Mouse (Mus musculus) embryonic facial prominence, embryonic 12.5 days (tissue): Measurements from ENCODE around the gene Vmn1r196. TPM values are rescaled to one million over a fixed set of nuclear protein-coding genes. Genes with fewer than 3 reads are reported as not detected.
"Not testable (repeated sequence)": the region's sequence is repeated elsewhere in the genome, so short reads cannot be mapped to it uniquely, and the experiment has no call there.

Experiments
- ATAC-seq: fragments of 200-750 bp; cut with Nextera tagmentation; 2 replicates; pipeline ENCODE4 v1.8.0; 2017; ENCODE audit not compliant: insufficient number of reproducible peaks, insufficient read depth, low FRiP score, low TSS enrichment
- H3K27ac ChIP-seq: fragments of 300-500 bp; sonication (generic); 2 replicates; pipeline ENCODE4 v1.5.1; 2016; ENCODE audit warnings: mild to moderate bottlenecking
- H3K27me3 ChIP-seq: fragments of 300-500 bp; sonication (generic); 2 replicates; pipeline ENCODE4 v1.6.1; 2016; ENCODE audit warnings: mild to moderate bottlenecking, moderate library complexity
- H3K36me3 ChIP-seq: fragments of 300-500 bp; sonication (generic); 2 replicates; pipeline ENCODE4 v1.6.1; 2016; ENCODE audit warnings: mild to moderate bottlenecking
- H3K4me1 ChIP-seq: fragments of 300-500 bp; sonication (generic); 2 replicates; pipeline ENCODE4 v1.6.1; 2016
- H3K4me2 ChIP-seq: fragments of 300-500 bp; sonication (generic); replicated peaks from 2 replicates; pipeline ENCODE4 v1.6.1; 2016; ENCODE audit warnings: mild to moderate bottlenecking, moderate library complexity
- H3K4me3 ChIP-seq: fragments of 300-500 bp; sonication (generic); 2 replicates; pipeline ENCODE4 v1.5.1; 2016; ENCODE audit warnings: mild to moderate bottlenecking
- H3K9ac ChIP-seq: fragments of 300-500 bp; sonication (generic); 2 replicates; pipeline ENCODE4 v1.6.1; 2016; ENCODE audit warnings: mild to moderate bottlenecking, moderate library complexity
- H3K9me3 ChIP-seq: fragments of 300-500 bp; sonication (generic); 2 replicates; pipeline ENCODE4 v1.6.1; 2016; ENCODE audit warnings: mild to moderate bottlenecking, moderate library complexity
- WGBS: fragments of 180-500 bp; shearing (Covaris S2); methylation state at CpG from one replicate; pipeline ENCODE4 v1.1.7; 2016; 5-methylcytosine and 5-hydroxymethylcytosine counted together
- polyA plus RNA-seq: library from polyadenylated mRNA; unstranded; fragments of >200 nt; fragmentation: Nextera tagmentation; extraction: Ambion mirVana; gene quantifications from 2 replicates; pipeline ENCODE4 v1.2.1, GENCODE M21; 2016

Vmn1r196 gene
- polyA plus RNA-seq = not detected in 2 replicates

- H3K4me2 ChIP-seq = no peak within 1 kb of the TSS
- H3K27me3 ChIP-seq = no peaks in the 10 kb centered on the region
- H3K36me3 ChIP-seq = no peaks in the 10 kb centered on the region
- no peaks in the 10 kb centered on the region for H3K9me3 ChIP-seq
- ATAC-seq = no peak
- no peak within 1 kb of the TSS for H3K9ac ChIP-seq
- no peaks in the 10 kb centered on the region for H3K4me1 ChIP-seq
- WGBS = 65% methylated on average over 2 of the region's 2 CpGs
- H3K27ac ChIP-seq = no peak within 1 kb of the TSS
- no peak within 1 kb of the TSS for H3K4me3 ChIP-seq
These were observed at the start of gene Vmn1r196 for GRCm38 (mm10) chr13:22289620-22290019. Vmn1r196 (plus strand) TSS chr13:22289920.

- Histone ChIP-seq H3K4me1 (no peaks in the 10 kb centered on the region), H3K9me3 (no peaks in the 10 kb centered on the region), H3K27me3 (no peaks in the 10 kb centered on the region), H3K4me3 (no peak within 1 kb of the TSS), H3K4me2 (no peak within 1 kb of the TSS), H3K9ac (no peak within 1 kb of the TSS), H3K27ac (no peak within 1 kb of the TSS), H3K36me3 (no peaks in the 10 kb centered on the region)
- ATAC-seq = no peak
- WGBS = 48% methylated on average over 1 of the region's 1 CpGs
These were observed 45.8 kb upstream of the Vmn1r196 start, which contains the start of gene Vmn1r194 for GRCm38 (mm10) chr13:22243915-22244314. Vmn1r194 (plus strand) TSS chr13:22244215.

GRCm38 (mm10) chr13:22270222-22270621 lies 19.5 kb upstream of the Vmn1r196 start, which contains the start of gene Vmn1r195:
Vmn1r195 (plus strand) TSS chr13:22270522.
- H3K27ac ChIP-seq, ATAC-seq, H3K9me3 ChIP-seq, H3K27me3 ChIP-seq, H3K4me1 ChIP-seq, H3K9ac ChIP-seq, H3K4me3 ChIP-seq, H3K4me2 ChIP-seq, H3K36me3 ChIP-seq: not testable (repeated sequence)
- WGBS = 85% methylated on average over 1 of the region's 1 CpGs

- no peak overlapping the region for H3K27ac ChIP-seq
- H3K27me3 ChIP-seq = no peaks in the 10 kb centered on the region
- H3K9me3 ChIP-seq = no peaks in the 10 kb centered on the region
- H3K36me3 ChIP-seq = no peaks in the 10 kb centered on the region
- H3K9ac ChIP-seq = no peak overlapping the region
- H3K4me3 ChIP-seq = no peak overlapping the region
- H3K4me1 ChIP-seq = no peaks in the 10 kb centered on the region
- WGBS = 39% methylated on average over 2 of the region's 2 CpGs
- no peak overlapping the region for H3K4me2 ChIP-seq
- ATAC-seq = no peak
These were observed 18.0 kb upstream of the Vmn1r196 start for GRCm38 (mm10) chr13:22271721-22272120.

- no peak for ATAC-seq
- no peaks in the 10 kb centered on the region for H3K4me1 ChIP-seq
- 69% methylated on average over 2 of the region's 2 CpGs for WGBS
These were observed 5.1 kb upstream of the Vmn1r196 start for GRCm38 (mm10) chr13:22284578-22284977.

GRCm38 (mm10) chr13:22308075-22308474 lies 18.4 kb downstream of the Vmn1r196 start:
- H3K4me2 ChIP-seq, H3K27me3 ChIP-seq, H3K27ac ChIP-seq, H3K4me3 ChIP-seq, H3K9ac ChIP-seq, H3K9me3 ChIP-seq, H3K36me3 ChIP-seq, H3K4me1 ChIP-seq, ATAC-seq: not testable (repeated sequence)
- whole genome bisulfite sequencing = 90% methylated on average over 5 of the region's 5 CpGs

More at GRCm38 (mm10) chr13:22284578-22284977, 5.1 kb upstream of the Vmn1r196 start:
- H3K9ac ChIP-seq = no peak overlapping the region
- H3K27ac ChIP-seq = no peak overlapping the region
- H3K4me3 ChIP-seq = no peak overlapping the region
- no peaks in the 10 kb centered on the region for H3K9me3 ChIP-seq
- no peaks in the 10 kb centered on the region for H3K27me3 ChIP-seq
- H3K36me3 ChIP-seq = no peaks in the 10 kb centered on the region
- H3K4me2 ChIP-seq = no peak overlapping the region

DNA sequence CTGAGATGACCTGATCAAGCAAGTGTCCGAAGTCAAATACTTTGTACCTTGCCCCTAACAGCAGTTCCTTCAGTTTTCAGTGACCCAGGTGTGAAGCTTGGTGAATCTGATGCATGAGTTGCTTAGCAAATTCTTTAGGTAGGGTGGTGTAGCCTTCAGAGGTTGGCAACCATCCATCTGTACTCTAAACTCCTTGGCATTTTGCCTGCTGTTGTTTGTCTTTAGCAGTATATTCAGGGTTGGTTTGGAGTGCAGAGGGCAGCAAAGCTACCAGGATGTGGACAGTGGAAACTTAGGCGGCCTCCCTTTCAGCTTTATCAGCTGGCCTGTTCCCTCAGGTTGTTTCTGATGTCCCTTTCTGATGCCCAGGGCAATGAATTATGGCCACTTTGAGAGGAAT lies 25.6 kb downstream of the Vmn1r196 start:
- H3K36me3 ChIP-seq = no peaks in the 10 kb centered on the region
- 77% methylated on average over 2 of the region's 2 CpGs for WGBS
- H3K4me3 ChIP-seq = no peak overlapping the region
- H3K27me3 ChIP-seq = no peaks in the 10 kb centered on the region
- ATAC-seq = no peak
- no peak overlapping the region for H3K9ac ChIP-seq
- no peaks in the 10 kb centered on the region for H3K9me3 ChIP-seq
- H3K4me1 ChIP-seq = no peaks in the 10 kb centered on the region
- H3K27ac ChIP-seq = no peak overlapping the region
- no peak overlapping the region for H3K4me2 ChIP-seq

- no peaks in the 10 kb centered on the region for H3K36me3 ChIP-seq
- no peaks in the 10 kb centered on the region for H3K27me3 ChIP-seq
- H3K9ac ChIP-seq = no peak overlapping the region
- H3K4me1 ChIP-seq = no peaks in the 10 kb centered on the region
- ATAC-seq = no peak
- H3K9me3 ChIP-seq = no peaks in the 10 kb centered on the region
- H3K4me3 ChIP-seq = no peak overlapping the region
- 75% methylated on average over 2 of the region's 2 CpGs for WGBS
- no peak overlapping the region for H3K4me2 ChIP-seq
- no peak overlapping the region for H3K27ac ChIP-seq
These were observed 27.6 kb downstream of the Vmn1r196 start for GRCm38 (mm10) chr13:22317366-22317765.

DNA sequence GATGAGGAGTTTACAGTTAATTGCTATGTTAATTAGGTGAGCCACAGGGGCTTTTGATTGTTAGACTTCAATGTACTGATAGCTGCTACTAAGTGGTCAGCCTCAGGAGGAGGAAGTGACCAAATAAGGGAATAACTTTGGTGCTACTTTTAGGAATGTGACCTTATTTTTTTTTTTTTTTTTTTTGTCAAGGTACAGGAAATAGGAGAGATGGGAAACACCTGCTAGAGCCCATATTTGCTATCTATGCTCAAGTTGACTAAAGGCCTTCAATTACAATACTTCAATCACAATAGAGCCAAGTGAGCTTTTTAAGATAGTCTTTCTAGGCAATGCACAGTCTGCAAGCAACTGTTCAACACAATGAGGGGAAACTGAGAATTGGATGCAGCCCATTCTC lies 30.4 kb downstream of the Vmn1r196 start:
- Histone ChIP-seq H3K36me3 (no peaks in the 10 kb centered on the region), H3K27me3 (no peaks in the 10 kb centered on the region), H3K9me3 (no peaks in the 10 kb centered on the region), H3K27ac (no peak overlapping the region), H3K4me1 (no peaks in the 10 kb centered on the region), H3K9ac (no peak overlapping the region), H3K4me3 (no peak overlapping the region), H3K4me2 (no peak overlapping the region)
- ATAC-seq = no peak

- H3K4me1 ChIP-seq = no peaks in the 10 kb centered on the region
- no peak within 1 kb of the TSS for H3K4me2 ChIP-seq
- no peaks in the 10 kb centered on the region for H3K27me3 ChIP-seq
- no peak for ATAC-seq
- no peaks in the 10 kb centered on the region for H3K9me3 ChIP-seq
- no peak within 1 kb of the TSS for H3K4me3 ChIP-seq
- no peaks in the 10 kb centered on the region for H3K36me3 ChIP-seq
- H3K9ac ChIP-seq = no peak within 1 kb of the TSS
- no peak within 1 kb of the TSS for H3K27ac ChIP-seq
These were observed 34.6 kb downstream of the Vmn1r196 start, which contains the start of gene Vmn1r197 for GRCm38 (mm10) chr13:22324289-22324688. Vmn1r197 (plus strand) TSS chr13:22324589.

- Histone ChIP-seq H3K4me1 (no peaks in the 10 kb centered on the region), H3K9ac (no peak overlapping the region), H3K36me3 (no peaks in the 10 kb centered on the region), H3K27ac (no peak overlapping the region), H3K4me3 (no peak overlapping the region), H3K27me3 (no peaks in the 10 kb centered on the region), H3K9me3 (no peaks in the 10 kb centered on the region), H3K4me2 (no peak overlapping the region)
- no peak for ATAC-seq
- 71% methylated on average over 2 of the region's 2 CpGs for WGBS
These were observed 43.5 kb downstream of the Vmn1r196 start for GRCm38 (mm10) chr13:22333269-22333668.

- no peaks in the 10 kb centered on the region for H3K36me3 ChIP-seq
- H3K9me3 ChIP-seq = no peaks in the 10 kb centered on the region
- H3K27me3 ChIP-seq = no peaks in the 10 kb centered on the region
- H3K27ac ChIP-seq = no peak overlapping the region
- no peak overlapping the region for H3K4me3 ChIP-seq
- no peak overlapping the region for H3K9ac ChIP-seq
- no peak for ATAC-seq
- H3K4me2 ChIP-seq = no peak overlapping the region
- H3K4me1 ChIP-seq = no peaks in the 10 kb centered on the region
- WGBS = 89% methylated on average over 1 of the region's 1 CpGs
These were observed 45.8 kb downstream of the Vmn1r196 start for GRCm38 (mm10) chr13:22335565-22335964.
